Mouse (Mus musculus): ENCODE results near the gene Pspc1. TPM values are rescaled to one million over a fixed set of nuclear protein-coding genes. Genes with fewer than 3 reads are reported as not detected.

The Pspc1 gene
- polyA plus RNA-seq, 1 experiment from 2014 or later: 60.7 TPM

DNA sequence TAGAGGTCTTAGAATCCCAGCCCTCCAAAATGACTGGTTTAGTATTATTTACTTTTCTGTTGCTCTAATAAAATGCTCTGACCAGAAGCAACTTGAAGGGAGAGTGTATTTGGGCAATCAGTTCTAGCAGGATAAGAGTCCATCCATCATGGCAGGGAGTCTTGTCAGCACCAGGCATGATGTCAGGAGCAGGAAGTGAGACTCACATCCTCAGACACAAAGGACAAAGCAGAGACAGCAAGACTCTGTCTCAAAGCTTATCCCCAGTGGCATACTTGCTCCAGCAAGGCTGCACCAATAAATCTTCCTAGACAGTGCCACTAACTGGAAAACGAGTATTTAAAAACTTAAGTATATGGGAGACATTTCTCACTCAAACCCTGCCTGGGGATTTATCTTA lies 92.7 kb downstream of the Pspc1 start:
- no peaks in the 10 kb centered on the region for H3K9me3 ChIP-seq (ENCODE audit: control insufficient read depth, low read length)
- H3K27me3 ChIP-seq (ENCODE audit: control insufficient read depth, insufficient read depth, low read length): no peaks in the 10 kb centered on the region
- H3K27ac ChIP-seq (replicated peaks; ENCODE audit: low read depth, low read length): no peak overlapping the region
- H3K9ac ChIP-seq (replicated peaks; ENCODE audit: low read length): no peak overlapping the region
- H3K36me3 ChIP-seq (ENCODE audit: control insufficient read depth, insufficient read depth, low read length): peaks cover 79% of the 10 kb centered on the region
- ATAC-seq (ENCODE audit: low FRiP score, low TSS enrichment) (no peak), DNase-seq (no peak)
- H3K4me3 ChIP-seq (replicated peaks; ENCODE audit: low read depth, low read length): no peak overlapping the region
- 91% methylated on average over 1 of the region's 1 CpGs for whole genome bisulfite sequencing
- no peak overlapping the region for H3K4me2 ChIP-seq (ENCODE audit: low read length)
- H3K4me1 ChIP-seq (ENCODE audit: control insufficient read depth, insufficient read depth, low read length): no peaks in the 10 kb centered on the region

Other genes starting within 250 kb of the Pspc1 start
- gene Cenpj, start 202.9 kb downstream of the Pspc1 start, polyA plus RNA-seq (2014; fragmentation: Nextera tagmentation; extraction: Ambion mirVana): 4.1 and 9.2 TPM in 2 replicates
- gene Parp4, start 202.7 kb downstream of the Pspc1 start, polyA plus RNA-seq (2014; fragmentation: Nextera tagmentation; extraction: Ambion mirVana): 0.61 and 1.1 TPM in 2 replicates
- 37.2 and 42.6 TPM in 2 replicates for gene Mphosph8, start 110.1 kb downstream of the Pspc1 start, polyA plus RNA-seq (2014; fragmentation: Nextera tagmentation; extraction: Ambion mirVana)
- 31.5 and 34.7 TPM in 2 replicates for gene Zmym5, start 33.4 kb upstream of the Pspc1 start, polyA plus RNA-seq (2014; fragmentation: Nextera tagmentation; extraction: Ambion mirVana)
- gene Zmym2, start 108.3 kb upstream of the Pspc1 start, polyA plus RNA-seq (2014; fragmentation: Nextera tagmentation; extraction: Ambion mirVana): 61.3 and 68.7 TPM in 2 replicates

Data from midbrain, embryonic 14.5 days (tissue).